Mouse (Mus musculus): ENCODE measurements at regions not wholly inside any gene's neighbourhood (a gene's known extent, or its start where the extent isn't known, plus 50 kb on each side); places are given as distances from the start of the nearest gene placed in this dataset.

DNA sequence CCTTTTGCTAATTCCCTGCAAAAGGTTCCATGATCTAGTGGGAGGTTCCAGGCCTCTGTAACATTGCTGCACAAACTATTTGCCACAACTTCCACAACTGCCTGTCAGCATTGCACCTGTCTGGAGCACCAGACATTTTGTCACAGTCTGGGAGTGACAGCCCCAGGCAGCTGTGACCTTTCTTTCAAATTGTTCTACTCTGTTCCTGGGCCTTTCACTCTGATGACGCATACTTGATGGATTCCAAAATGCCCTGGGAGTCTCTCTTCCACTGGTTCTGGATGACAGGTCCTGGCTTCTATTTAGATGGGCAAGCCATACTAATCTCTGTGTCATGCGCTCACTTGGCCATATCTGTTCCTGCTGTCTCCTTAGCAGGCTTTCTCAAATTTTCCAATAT, 382.7 kb downstream of the Eipr1 start:
- TF ChIP-seq POLR2A (IDR thresholded peaks at IDR 0.05; ENCODE audit: insufficient read depth, low read length): no peak
- TF ChIP-seq CTCF (IDR thresholded peaks at IDR 0.05; ENCODE audit: low read depth, low read length): no peak
- no peak for TF ChIP-seq EP300 (IDR thresholded peaks at IDR 0.05; ENCODE audit: insufficient read depth, low read depth, low read length)

Data from ES-Bruce4 (cell line).